Mouse (Mus musculus) limb, embryonic 12.5 days (tissue): ENCODE data around the gene App. TPM values are rescaled to one million over a fixed set of nuclear protein-coding genes. Genes with fewer than 3 reads are reported as not detected.

Source experiments
- ATAC-seq: fragments of 200-750 bp; cut with Nextera tagmentation; 2 replicates; pipeline ENCODE4 v1.8.0; 2017; ENCODE audit warnings: low read depth, moderate TSS enrichment; ENCODE audit not compliant: insufficient number of reproducible peaks, insufficient read depth, low FRiP score, low TSS enrichment
- H3K27ac ChIP-seq: fragments of 300-500 bp; sonication (generic); 2 replicates; pipeline ENCODE4 v1.5.1; 2016; ENCODE audit warnings: mild to moderate bottlenecking, moderate library complexity
- H3K27me3 ChIP-seq: fragments of 300-500 bp; sonication (generic); 2 replicates; pipeline ENCODE4 v1.6.1; 2016; ENCODE audit warnings: mild to moderate bottlenecking, moderate library complexity
- H3K36me3 ChIP-seq: fragments of 300-500 bp; sonication (generic); 2 replicates; pipeline ENCODE4 v1.6.1; 2016; ENCODE audit warnings: mild to moderate bottlenecking, moderate library complexity
- H3K4me1 ChIP-seq: fragments of 300-500 bp; sonication (generic); replicated peaks from 2 replicates; pipeline ENCODE4 v1.6.1; 2016
- H3K4me2 ChIP-seq: fragments of 300-500 bp; sonication (generic); 2 replicates; pipeline ENCODE4 v1.6.1; 2016; ENCODE audit warnings: mild to moderate bottlenecking, moderate library complexity
- H3K4me3 ChIP-seq: fragments of 300-500 bp; sonication (generic); replicated peaks from 2 replicates; pipeline ENCODE4 v1.5.1; 2016; ENCODE audit warnings: mild to moderate bottlenecking
- H3K9ac ChIP-seq: fragments of 300-500 bp; sonication (generic); replicated peaks from 2 replicates; pipeline ENCODE4 v1.6.1; 2016; ENCODE audit warnings: mild to moderate bottlenecking, moderate library complexity
- H3K9me3 ChIP-seq: fragments of 300-500 bp; sonication (generic); 2 replicates; pipeline ENCODE4 v1.6.1; 2016; ENCODE audit warnings: mild to moderate bottlenecking, moderate library complexity
- WGBS: fragments of 180-500 bp; shearing (Covaris S2); methylation state at CpG from one replicate; pipeline ENCODE4 v1.1.7; 2016; 5-methylcytosine and 5-hydroxymethylcytosine counted together
- polyA plus RNA-seq: library from polyadenylated mRNA; unstranded; fragments of >200 nt; fragmentation: Nextera tagmentation; extraction: Ambion mirVana; gene quantifications from 2 replicates; pipeline ENCODE4 v1.2.1, GENCODE M21; 2016

Gene App
- polyA plus RNA-seq, 1 experiment from 2014 or later: 122 TPM

DNA sequence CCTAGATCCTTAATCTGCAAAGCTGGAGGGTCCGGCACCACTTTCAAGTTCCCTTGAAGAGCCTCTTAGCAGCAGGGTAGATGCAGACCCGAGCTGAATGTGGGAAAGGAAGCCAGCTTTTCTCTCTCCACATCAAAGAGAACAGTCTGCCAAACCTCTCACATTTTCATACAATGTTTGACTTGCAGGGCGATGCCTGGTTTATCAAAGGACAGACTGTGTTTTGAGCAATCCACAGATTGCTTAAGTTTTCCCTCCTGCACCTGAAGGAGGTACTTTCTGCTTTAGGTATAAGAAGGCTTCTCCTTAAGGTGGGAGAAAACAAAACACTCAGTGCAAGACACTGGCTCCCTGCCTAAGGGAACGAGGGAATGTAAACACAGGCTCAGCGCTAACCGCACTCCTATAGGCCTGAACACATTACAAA is 178.1 kb downstream of the App start:
- Histone ChIP-seq H3K36me3 (peaks cover 32% of the 10 kb centered on the region; the same call in 1 of the 2 replicates), H3K4me1 (no peaks in the 10 kb centered on the region), H3K27ac (no peak overlapping the region), H3K4me2 (no peak overlapping the region), H3K9me3 (no peaks in the 10 kb centered on the region), H3K4me3 (no peak overlapping the region), H3K27me3 (no peaks in the 10 kb centered on the region), H3K9ac (no peak overlapping the region)
- ATAC-seq: no peak
- 59% methylated on average over 6 of the region's 6 CpGs for WGBS

DNA sequence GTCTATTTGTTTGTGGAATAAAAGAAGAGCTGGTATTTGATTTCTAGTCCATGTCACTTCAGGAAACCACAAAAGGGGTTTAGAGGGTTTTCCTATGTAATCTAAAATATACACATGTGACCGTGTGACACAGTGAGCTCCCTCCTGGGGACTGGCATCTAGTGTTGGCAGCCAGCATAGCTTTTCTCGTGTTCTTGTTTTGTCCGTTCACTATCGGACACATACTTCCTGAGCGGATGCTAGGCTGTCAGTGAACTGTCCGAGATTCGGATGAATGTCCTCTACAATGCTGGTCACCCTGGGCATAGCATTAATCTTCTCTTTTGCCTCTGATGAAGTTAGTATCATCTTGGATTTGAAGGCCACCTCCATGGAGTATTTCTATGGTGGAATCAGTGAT is 180.7 kb downstream of the App start:
- Histone ChIP-seq H3K9ac (no peak overlapping the region), H3K27me3 (no peaks in the 10 kb centered on the region), H3K9me3 (no peaks in the 10 kb centered on the region), H3K4me3 (no peak overlapping the region), H3K4me1 (0 out of 2 replicates have a peak, but pooled peaks cover 7% of the 10 kb centered on the region), H3K36me3 (peaks cover 40% of the 10 kb centered on the region), H3K27ac (no peak overlapping the region), H3K4me2 (no peak overlapping the region)
- ATAC-seq: no peak
- 93% methylated on average over 7 of the region's 7 CpGs for WGBS

DNA sequence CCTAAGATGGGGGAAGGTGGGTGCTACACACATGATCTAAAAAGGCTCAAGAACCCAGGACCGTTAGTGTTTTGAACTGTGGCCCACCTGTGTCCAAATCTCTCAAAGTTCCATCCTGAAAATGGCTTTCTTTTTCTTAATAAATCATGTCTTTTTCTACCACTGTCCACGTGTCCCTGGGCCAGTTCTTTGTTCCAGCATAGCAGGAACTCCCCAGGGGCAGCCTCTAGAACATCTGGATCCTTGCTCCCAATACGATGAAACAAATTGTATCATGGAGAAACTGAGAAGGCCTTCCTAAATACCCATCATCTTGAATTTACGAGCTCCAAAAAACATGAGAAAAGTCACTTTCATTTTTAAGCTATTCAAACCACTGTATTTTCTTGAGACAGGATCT is 182.6 kb downstream of the App start:
- Histone ChIP-seq H3K9ac (no peak overlapping the region), H3K4me3 (no peak overlapping the region), H3K36me3 (peaks cover 38% of the 10 kb centered on the region), H3K27ac (no peak overlapping the region), H3K27me3 (no peaks in the 10 kb centered on the region), H3K9me3 (no peaks in the 10 kb centered on the region), H3K4me2 (no peak overlapping the region), H3K4me1 (0 out of 2 replicates have a peak, but pooled peaks cover 7% of the 10 kb centered on the region)
- no peak for ATAC-seq
- WGBS: 82% methylated on average over 4 of the region's 4 CpGs

DNA sequence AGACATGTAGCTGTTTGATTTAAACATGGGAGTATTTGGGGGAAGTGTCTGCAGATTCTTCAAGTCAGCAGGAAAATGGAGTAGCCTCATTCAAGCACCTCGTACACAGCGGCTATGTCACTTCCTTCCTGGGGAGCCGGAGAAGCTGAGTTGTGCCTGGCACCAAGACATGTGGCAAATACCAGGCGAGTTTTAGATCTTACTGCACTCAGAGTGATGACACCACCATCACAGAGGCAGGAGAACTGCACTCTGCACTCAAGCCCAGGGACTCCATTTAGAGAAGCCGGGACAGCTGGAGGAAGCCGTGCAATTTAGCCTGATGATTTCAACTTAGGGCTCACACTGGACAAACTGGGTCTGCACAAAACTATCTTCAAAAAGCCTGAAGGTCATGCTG is 183.6 kb downstream of the App start:
- Histone ChIP-seq H3K36me3 (peaks cover 34% of the 10 kb centered on the region), H3K27ac (no peak overlapping the region), H3K4me1 (0 out of 2 replicates have a peak, but pooled peaks cover 7% of the 10 kb centered on the region), H3K4me3 (no peak overlapping the region), H3K27me3 (no peaks in the 10 kb centered on the region), H3K9me3 (no peaks in the 10 kb centered on the region), H3K4me2 (no peak overlapping the region), H3K9ac (no peak overlapping the region)
- WGBS: 76% methylated on average over 6 of the region's 6 CpGs
- ATAC-seq: no peak

DNA sequence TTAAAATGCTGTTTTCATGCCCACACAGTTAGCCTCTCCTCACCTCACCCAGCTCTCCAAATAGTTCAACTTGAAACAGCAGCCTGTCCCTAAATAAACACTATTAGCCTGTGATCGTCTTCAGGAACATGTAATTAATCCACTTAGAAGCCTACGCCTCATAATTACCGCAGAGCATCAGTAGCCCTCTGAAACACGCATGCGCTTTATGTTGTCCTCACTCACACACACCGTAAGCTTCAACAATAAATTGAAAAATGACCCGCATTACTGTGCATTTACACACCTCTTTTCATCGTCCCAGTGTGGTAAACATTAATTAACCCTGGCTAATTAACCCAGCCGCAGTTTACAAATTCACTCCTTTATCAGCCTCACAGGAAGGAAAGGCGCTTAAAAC is 184.1 kb downstream of the App start:
- Histone ChIP-seq H3K9me3 (no peaks in the 10 kb centered on the region), H3K36me3 (peaks cover 34% of the 10 kb centered on the region), H3K27ac (no peak overlapping the region), H3K4me1 (0 out of 2 replicates have a peak, but pooled peaks cover 7% of the 10 kb centered on the region), H3K9ac (no peak overlapping the region), H3K4me3 (no peak overlapping the region), H3K4me2 (no peak overlapping the region), H3K27me3 (no peaks in the 10 kb centered on the region)
- ATAC-seq: no peak
- 61% methylated on average over 10 of the region's 10 CpGs for WGBS

DNA sequence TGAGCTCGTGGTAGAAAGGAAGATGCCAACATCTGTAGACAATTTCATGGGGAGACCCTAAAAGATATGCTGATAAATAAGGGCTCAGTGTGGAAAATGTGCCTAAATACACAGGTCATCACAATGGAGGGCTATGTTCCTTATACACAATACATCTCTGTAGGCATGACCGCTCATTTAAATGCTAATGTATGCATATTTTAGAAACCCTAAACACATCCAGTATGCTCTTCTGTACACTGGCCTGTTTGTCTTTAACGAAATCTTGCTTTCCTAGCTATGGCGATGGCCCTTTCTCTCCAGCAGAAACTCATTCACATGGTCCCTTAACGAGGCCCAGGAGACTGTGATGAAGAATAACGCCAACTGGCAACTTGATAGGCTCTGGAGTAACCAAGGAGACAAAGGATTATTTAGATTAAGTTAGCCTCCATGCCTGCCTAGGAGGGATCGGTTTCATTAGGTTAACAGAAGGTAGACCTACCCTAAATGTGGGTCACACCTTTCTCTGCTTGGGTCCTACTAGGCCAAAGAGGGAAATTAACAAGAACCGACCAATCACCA is 185.8 kb downstream of the App start:
- WGBS: 84% methylated on average over 8 of the region's 8 CpGs
- Histone ChIP-seq H3K4me1 (0 out of 2 replicates have a peak, but pooled peaks cover 7% of the 10 kb centered on the region), H3K27ac (no peak overlapping the region), H3K9me3 (no peaks in the 10 kb centered on the region), H3K4me2 (no peak overlapping the region), H3K27me3 (no peaks in the 10 kb centered on the region), H3K36me3 (peaks cover 22% of the 10 kb centered on the region), H3K4me3 (no peak overlapping the region), H3K9ac (no peak overlapping the region)
- no peak for ATAC-seq

DNA sequence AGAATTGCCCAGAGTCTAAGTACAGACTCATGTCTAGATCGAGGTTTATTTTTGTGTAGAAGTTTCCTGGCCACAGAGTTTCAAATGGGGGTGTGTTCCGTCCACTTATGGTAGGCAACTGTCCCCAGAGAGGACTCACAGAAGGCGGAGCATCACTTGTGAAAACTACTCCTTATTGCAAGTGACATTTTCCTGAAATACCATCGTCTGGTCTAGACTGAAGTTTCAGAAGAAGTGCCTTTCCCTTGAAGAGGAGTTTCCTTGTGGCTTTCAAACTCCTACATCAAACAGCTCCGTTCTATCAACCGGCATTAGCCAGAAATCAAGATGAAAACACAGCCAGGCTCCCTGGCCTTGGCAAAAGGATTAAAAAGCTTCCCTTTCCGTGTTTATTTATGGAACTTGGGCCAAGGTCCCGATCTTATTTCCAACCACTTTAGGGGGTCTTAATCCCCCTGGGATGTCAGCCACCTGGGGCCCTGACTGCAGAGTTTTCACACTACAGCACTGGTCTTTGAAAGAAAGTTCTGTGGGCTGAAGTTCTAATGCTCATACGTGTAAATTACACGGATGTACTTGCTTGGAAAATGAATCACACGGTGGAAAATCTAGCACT is 187.4 kb downstream of the App start:
- no peak overlapping the region for H3K4me3 ChIP-seq
- no peaks in the 10 kb centered on the region for H3K9me3 ChIP-seq
- no peak overlapping the region for H3K4me2 ChIP-seq
- no peak overlapping the region for H3K9ac ChIP-seq
- no peak overlapping the region for H3K27ac ChIP-seq
- peaks cover 17% of the 10 kb centered on the region for H3K36me3 ChIP-seq
- ATAC-seq: no peak
- 73% methylated on average over 11 of the region's 11 CpGs for WGBS
- no peaks in the 10 kb centered on the region for H3K27me3 ChIP-seq
- H3K4me1 ChIP-seq: 0 out of 2 replicates have a peak, but pooled peaks cover 7% of the 10 kb centered on the region

DNA sequence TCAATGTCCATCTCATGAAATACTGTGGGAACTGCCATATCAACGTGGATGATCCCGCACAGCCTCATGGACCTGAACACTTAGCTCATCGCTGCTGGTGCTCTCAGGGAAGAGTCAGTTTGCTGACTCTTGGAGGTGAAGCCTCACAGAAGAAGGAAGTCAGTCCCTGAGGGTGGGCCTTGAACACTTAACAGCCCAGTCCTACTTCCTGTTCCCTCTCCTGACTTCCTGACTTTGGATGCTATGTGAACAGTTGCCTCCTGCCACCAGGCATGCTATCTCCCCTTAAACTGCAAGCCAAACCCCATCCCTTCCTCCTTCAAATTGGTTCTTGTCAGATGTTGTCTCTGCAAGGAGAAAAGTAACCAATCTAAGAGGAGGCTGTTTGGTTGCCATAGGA is 188.2 kb downstream of the App start:
- no peaks in the 10 kb centered on the region for H3K9me3 ChIP-seq
- H3K36me3 ChIP-seq: peaks cover 17% of the 10 kb centered on the region
- H3K27ac ChIP-seq: no peak overlapping the region
- H3K4me3 ChIP-seq: no peak overlapping the region
- H3K4me2 ChIP-seq: no peak overlapping the region
- 96% methylated on average over 3 of the region's 3 CpGs for WGBS
- H3K4me1 ChIP-seq: 0 out of 2 replicates have a peak, but pooled peaks cover 7% of the 10 kb centered on the region
- H3K27me3 ChIP-seq: no peaks in the 10 kb centered on the region
- no peak for ATAC-seq
- no peak overlapping the region for H3K9ac ChIP-seq

DNA sequence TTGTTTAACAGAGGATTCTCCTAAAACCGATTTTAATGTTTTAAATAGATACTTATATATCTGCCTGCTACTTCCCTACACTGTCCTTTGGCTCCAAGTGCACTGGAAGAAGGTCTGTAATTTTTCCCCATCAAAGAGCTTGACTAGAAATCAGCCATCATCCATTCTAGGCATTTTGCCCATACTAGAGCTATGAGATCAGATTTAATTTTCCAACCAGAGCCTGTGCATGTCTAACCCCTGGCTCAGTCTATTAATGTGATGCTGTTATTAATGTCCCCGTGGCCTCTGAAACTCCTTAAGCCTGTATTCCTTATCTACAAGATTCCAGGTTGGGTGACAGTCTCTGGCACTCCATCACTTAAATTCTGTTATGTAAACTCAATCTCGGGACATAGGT is 190.1 kb downstream of the App start:
- Histone ChIP-seq H3K27me3 (no peaks in the 10 kb centered on the region), H3K4me3 (no peak overlapping the region), H3K36me3 (peaks cover 16% of the 10 kb centered on the region), H3K27ac (no peak overlapping the region), H3K4me2 (no peak overlapping the region), H3K9ac (no peak overlapping the region), H3K9me3 (no peaks in the 10 kb centered on the region), H3K4me1 (no peaks in the 10 kb centered on the region)
- no peak for ATAC-seq
- 92% methylated on average over 3 of the region's 3 CpGs for WGBS

DNA sequence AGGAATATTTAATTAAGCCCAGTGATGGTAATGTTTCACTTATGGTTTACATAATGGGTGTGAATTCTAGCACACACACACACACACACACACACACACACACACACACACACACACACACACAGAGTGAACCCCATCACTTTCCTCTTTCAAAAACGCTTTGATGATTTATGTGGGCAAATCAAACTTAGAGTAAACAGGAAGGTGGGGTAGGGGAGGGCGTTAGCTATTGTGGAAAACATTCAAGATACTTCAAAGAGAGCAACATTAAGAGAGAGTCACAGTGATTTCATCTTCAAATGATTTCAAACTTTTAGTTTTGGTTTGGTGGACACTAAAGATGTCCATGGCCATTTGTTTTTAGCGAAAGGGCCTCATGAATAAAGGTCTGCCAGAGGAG is 191.0 kb downstream of the App start:
- H3K4me3 ChIP-seq: no peak overlapping the region
- peaks cover 16% of the 10 kb centered on the region for H3K36me3 ChIP-seq
- no peaks in the 10 kb centered on the region for H3K9me3 ChIP-seq
- no peaks in the 10 kb centered on the region for H3K4me1 ChIP-seq
- H3K9ac ChIP-seq: no peak overlapping the region
- no peak overlapping the region for H3K4me2 ChIP-seq
- ATAC-seq: no peak
- 81% methylated on average over 3 of the region's 3 CpGs for WGBS
- H3K27ac ChIP-seq: no peak overlapping the region
- H3K27me3 ChIP-seq: no peaks in the 10 kb centered on the region

DNA sequence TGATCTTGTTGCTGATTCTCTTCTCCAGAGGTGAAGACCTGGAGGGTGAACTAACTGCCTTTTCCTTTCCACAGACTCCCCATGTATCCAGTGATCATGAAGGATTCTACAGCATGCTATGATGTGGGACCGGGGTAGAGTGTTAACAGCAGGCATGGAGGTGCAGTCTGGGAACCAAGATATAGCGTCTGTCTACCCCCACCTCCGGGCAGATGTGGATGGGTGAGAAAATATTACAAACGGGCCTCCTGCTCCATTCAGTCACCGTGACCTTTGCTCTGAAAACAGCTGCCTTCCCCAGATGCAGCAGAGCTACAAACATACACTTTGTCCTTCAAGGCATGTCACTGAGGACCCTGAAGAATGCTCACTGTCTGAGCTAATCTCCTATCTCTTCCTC is 195.0 kb downstream of the App start:
- no peaks in the 10 kb centered on the region for H3K4me1 ChIP-seq
- H3K4me2 ChIP-seq: no peak overlapping the region
- H3K9ac ChIP-seq: no peak overlapping the region
- H3K36me3 ChIP-seq: peaks cover 38% of the 10 kb centered on the region
- no peaks in the 10 kb centered on the region for H3K27me3 ChIP-seq
- no peaks in the 10 kb centered on the region for H3K9me3 ChIP-seq
- no peak for ATAC-seq
- H3K4me3 ChIP-seq: no peak overlapping the region
- H3K27ac ChIP-seq: no peak overlapping the region
- 70% methylated on average over 5 of the region's 5 CpGs for WGBS

DNA sequence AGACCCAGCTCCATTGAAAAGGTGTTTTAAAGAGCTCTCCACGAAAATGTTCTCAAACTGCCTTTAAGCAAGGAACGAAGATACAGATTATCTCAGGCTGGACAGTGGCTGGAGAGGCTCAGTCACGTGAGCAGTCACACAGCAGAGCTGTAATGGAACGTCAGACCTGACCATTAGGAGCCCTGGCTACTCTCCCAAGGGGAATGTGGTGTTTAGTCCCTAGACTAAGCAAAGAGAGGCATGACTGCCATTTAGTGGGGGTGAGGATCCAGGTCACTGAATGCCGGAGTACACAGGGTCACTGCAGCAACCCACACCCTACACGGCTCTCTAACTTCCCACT is 199.4 kb downstream of the App start:
- Histone ChIP-seq H3K27ac (no peak overlapping the region), H3K36me3 (peaks cover 55% of the 10 kb centered on the region), H3K4me3 (no peak overlapping the region), H3K9me3 (no peaks in the 10 kb centered on the region), H3K4me2 (no peak overlapping the region), H3K9ac (no peak overlapping the region), H3K27me3 (no peaks in the 10 kb centered on the region), H3K4me1 (0 out of 2 replicates have a peak, but pooled peaks cover 3% of the 10 kb centered on the region)
- no peak for ATAC-seq
- 91% methylated on average over 6 of the region's 6 CpGs for WGBS
